8 mouse cellular contexts compared by ENCODE assay signal in the genomic region with DNA sequence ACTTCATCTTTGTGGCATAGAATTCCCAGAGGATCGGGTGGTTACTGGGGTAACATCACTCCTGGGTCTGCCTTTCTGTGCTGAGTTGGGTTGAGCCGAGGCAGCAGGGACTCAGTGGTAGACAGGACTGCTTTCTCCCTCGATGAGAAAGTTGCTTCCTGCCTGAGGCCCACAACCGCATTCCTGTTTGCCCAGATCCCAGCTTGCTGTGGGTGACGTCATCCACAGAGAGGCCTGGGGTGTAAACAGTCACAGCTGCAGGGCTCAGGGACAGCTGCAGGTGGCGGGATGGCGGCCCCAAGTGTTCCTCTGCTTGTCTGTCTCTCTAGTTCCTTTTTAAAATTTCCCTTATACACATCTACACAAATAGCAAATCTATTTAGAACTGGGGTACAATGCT. TPM values are rescaled to one million over a fixed set of nuclear protein-coding genes. Genes with fewer than 3 reads are reported as not detected.
DNase-seq lines count a peak whose midpoint lies in the region; ATAC-seq lines count a peak whose summit lies in the region.

No protein-coding gene starts in this region.

- no peaks in the 10 kb centered on the region for H3K36me3 ChIP-seq in intestine, embryonic 15.5 days
- peaks cover 3% of the 10 kb centered on the region for H3K36me3 ChIP-seq in limb, embryonic 13.5 days
- H3K36me3 ChIP-seq in midbrain, embryonic 12.5 days, result no peaks in the 10 kb centered on the region

- no peaks in the 10 kb centered on the region for H3K27me3 ChIP-seq in intestine, embryonic 15.5 days (replicated peaks)
- H3K27me3 ChIP-seq in limb, embryonic 13.5 days, result no peaks in the 10 kb centered on the region
- no peaks in the 10 kb centered on the region for H3K27me3 ChIP-seq in midbrain, embryonic 12.5 days

- peak overlapping the region; percentile 80 for H3K27ac ChIP-seq in intestine, embryonic 15.5 days
- H3K27ac ChIP-seq in limb, embryonic 13.5 days, result peak overlapping the region; percentile 87
- H3K27ac ChIP-seq in midbrain, embryonic 12.5 days (replicated peaks), result peak overlapping the region; percentile 77

- H3K4me2 ChIP-seq in intestine, embryonic 15.5 days (replicated peaks), result peak overlapping the region; percentile 59
- peak overlapping the region; percentile 58 for H3K4me2 ChIP-seq in limb, embryonic 13.5 days (replicated peaks)
- peak overlapping the region; percentile 39 for H3K4me2 ChIP-seq in midbrain, embryonic 12.5 days (replicated peaks)

- no peaks in the 10 kb centered on the region for H3K9me3 ChIP-seq in intestine, embryonic 15.5 days
- no peaks in the 10 kb centered on the region for H3K9me3 ChIP-seq in limb, embryonic 13.5 days
- no peaks in the 10 kb centered on the region for H3K9me3 ChIP-seq in midbrain, embryonic 12.5 days

- ATAC-seq in intestine, embryonic 15.5 days, result peak; percentile 88
- ATAC-seq in limb, embryonic 13.5 days (ENCODE audit: low FRiP score, low read depth), result peak; percentile 74
- ATAC-seq in midbrain, embryonic 12.5 days (ENCODE audit: low FRiP score, low read depth), result peak; percentile 72

- peak; percentile 53 for DNase-seq in kidney, adult 18-20 months
- no peak for DNase-seq in kidney, adult 11 months
- DNase-seq in embryo, embryonic 10.5 days (ENCODE audit: low spot score), result peak; percentile 77
- peak; percentile 80 for DNase-seq in gastrocnemius, postnatal 25 days
- DNase-seq in spleen, postnatal 36 days (ENCODE audit: low spot score in 2 of 2), result peak; percentile 74 to 80

- H3K9ac ChIP-seq in intestine, embryonic 15.5 days, result peak overlapping the region; percentile 28; the same call in 1 of the 2 replicates
- peak overlapping the region; percentile 59 for H3K9ac ChIP-seq in limb, embryonic 13.5 days
- H3K9ac ChIP-seq in midbrain, embryonic 12.5 days (replicated peaks), result peak overlapping the region; percentile 4; the same call in 1 of the 2 replicates

- H3K4me3 ChIP-seq in intestine, embryonic 15.5 days (replicated peaks), result peak overlapping the region; percentile 15
- peak overlapping the region; percentile 25 for H3K4me3 ChIP-seq in limb, embryonic 13.5 days
- no peak overlapping the region for H3K4me3 ChIP-seq in midbrain, embryonic 12.5 days

- WGBS in intestine, embryonic 15.5 days, result 2% methylated on average over 7 of the region's 7 CpGs
- 5% methylated on average over 7 of the region's 7 CpGs for WGBS in limb, embryonic 13.5 days
- WGBS in midbrain, embryonic 12.5 days, result 3% methylated on average over 7 of the region's 7 CpGs

- peaks cover 55% of the 10 kb centered on the region for H3K4me1 ChIP-seq in intestine, embryonic 15.5 days (replicated peaks)
- peaks cover 79% of the 10 kb centered on the region for H3K4me1 ChIP-seq in limb, embryonic 13.5 days
- H3K4me1 ChIP-seq in midbrain, embryonic 12.5 days, result peaks cover 65% of the 10 kb centered on the region

RNA-seq across cellular contexts. Expression of a gene that starts 16.9 kb away (rescaled TPM):
- total RNA-seq in gastrocnemius, postnatal 25 days (2021), result 10 to 100 TPM; 67.0 to 69.6 TPM
- polyA plus RNA-seq in intestine, embryonic 15.5 days (2015; fragmentation: Nextera tagmentation; extraction: Ambion mirVana), result 32.5 and 36.1 TPM in 2 replicates
- polyA plus RNA-seq in limb, embryonic 13.5 days (2015; fragmentation: Nextera tagmentation; extraction: Ambion mirVana), result 49.0 and 52.7 TPM in 2 replicates
- polyA plus RNA-seq in midbrain, embryonic 12.5 days (2016; fragmentation: Nextera tagmentation; extraction: Ambion mirVana), result 99.1 and 121 TPM in 2 replicates

Comparison
In these comparisons a context has a peak if more than half of its experiments do, and no peak if none do; other contexts are left out.
1. H3K9ac ChIP-seq: peak in every context shown above with its lines; median percentile 59 in limb, embryonic 13.5 days; 28 in intestine, embryonic 15.5 days; 4 in midbrain, embryonic 12.5 days.